Mouse (Mus musculus) heart, postnatal 36 days (tissue): Measurements from ENCODE around the gene Armc2. TPM values are rescaled to one million over a fixed set of nuclear protein-coding genes. Genes with fewer than 3 reads are reported as not detected.

ENCODE experiments used
- DNase-seq, 2 experiments: peaks; one replicate each; pipeline ENCODE4 v3.0.0; 2021 to 2022
- intact Hi-C: fragments of 180-260 bp; cut with DNase I; formaldehyde crosslinking; loops from one replicate; pipeline ENCODE4 v1.15.1; 2025
- total RNA-seq, 2 experiments: library from RNA; stranded (reverse); gene quantifications; 2 replicates each; pipeline ENCODE4 v1.2.3; 2021

The Armc2 gene
- total RNA-seq, 2 experiments from 2014 or later = 9.9 to 11.8 TPM

GRCm38 (mm10) chr10:41932943-41933342 lies 85.3 kb downstream of the Armc2 start:
- intact Hi-C loops = no loop called here
- DNase-seq = no peak

GRCm38 (mm10) chr10:41931962-41932361 lies 86.3 kb downstream of the Armc2 start:
- DNase-seq = peak in 1 of 2 experiments; percentile 13
- intact Hi-C loops = no loop called here

- intact Hi-C loops = no loop called here
- DNase-seq = no peak
Measured at GRCm38 (mm10) chr10:41930966-41931365, 87.3 kb downstream of the Armc2 start.

DNA sequence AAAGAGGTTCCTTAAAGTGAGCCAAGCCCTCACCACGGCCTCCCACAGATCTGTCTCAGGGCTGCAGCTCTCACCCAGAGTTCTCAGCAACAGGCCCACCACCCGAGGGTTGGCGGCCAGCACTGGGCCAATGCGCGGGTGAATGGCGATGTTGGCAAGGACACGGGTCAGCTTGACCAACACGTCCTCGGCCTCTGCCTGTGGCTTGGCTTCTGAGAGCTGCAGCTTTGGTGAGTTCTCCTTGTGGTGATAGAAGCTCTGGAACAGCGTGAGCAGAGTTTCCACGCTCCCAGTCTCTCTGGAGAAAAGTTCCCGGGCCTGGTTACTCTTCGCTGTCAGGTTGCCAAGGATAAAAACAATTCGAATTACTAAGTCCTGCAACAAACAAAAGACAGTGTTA lies 91.5 kb downstream of the Armc2 start:
- DNase-seq = no peak

GRCm38 (mm10) chr10:41912290-41912994 lies 105.8 kb downstream of the Armc2 start:
- no peak for DNase-seq
- intact Hi-C loops = no loop called here

More for the DNA sequence above, 91.5 kb downstream of the Armc2 start:
- intact Hi-C loops = no loop called here

- intact Hi-C loops = no loop called here
- DNase-seq = no peak
Measured at GRCm38 (mm10) chr10:41908899-41909298, 109.3 kb downstream of the Armc2 start.

DNA sequence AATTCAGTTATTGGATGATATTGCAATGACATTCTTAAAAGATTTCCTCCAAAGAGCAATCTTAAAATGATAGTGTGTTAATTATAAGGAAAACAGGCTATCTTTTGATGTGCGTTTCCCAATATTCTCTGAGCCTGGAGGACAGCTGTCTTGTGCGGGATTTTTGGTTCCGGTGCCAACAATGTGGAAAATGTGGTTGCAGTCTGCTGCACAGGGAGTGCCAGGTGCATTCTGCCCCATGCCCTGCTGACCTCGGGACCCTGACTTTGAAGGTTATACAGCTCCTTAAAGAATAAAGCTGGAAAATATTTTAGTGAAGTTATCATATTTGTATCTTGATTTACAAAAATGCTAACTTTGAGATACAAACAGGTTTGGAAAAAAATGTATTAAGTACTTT lies 110.3 kb downstream of the Armc2 start:
- intact Hi-C loops = no loop called here

GRCm38 (mm10) chr10:41907473-41907872 lies 110.8 kb downstream of the Armc2 start:
- DNase-seq = no peak
- intact Hi-C loops = no loop called here

More for the DNA sequence above, 110.3 kb downstream of the Armc2 start:
- DNase-seq = no peak

GRCm38 (mm10) chr10:41901864-41902263 lies 116.4 kb downstream of the Armc2 start:
- no peak for DNase-seq
- intact Hi-C loops = no loop called here

DNA sequence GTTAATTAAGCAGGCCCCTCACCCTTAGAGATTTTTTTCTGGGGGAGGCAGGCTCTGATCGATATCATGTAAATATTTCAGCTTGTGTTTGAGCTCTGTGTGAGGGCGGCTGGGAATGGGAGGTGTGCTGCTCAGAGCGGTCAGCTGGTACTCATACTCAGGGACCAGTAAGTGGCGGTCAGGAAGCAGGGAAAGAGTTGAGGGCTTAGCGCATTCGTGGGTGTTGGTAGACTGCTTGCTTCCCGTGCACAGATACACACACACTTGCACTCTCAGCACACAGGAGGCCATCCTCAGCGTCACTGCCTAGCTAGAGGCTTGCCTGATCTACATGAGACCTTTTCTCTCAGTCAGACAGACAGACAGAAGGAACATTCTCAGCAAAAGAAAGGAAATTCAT lies 116.8 kb downstream of the Armc2 start:
- intact Hi-C loops = no loop called here
- no peak for DNase-seq

DNA sequence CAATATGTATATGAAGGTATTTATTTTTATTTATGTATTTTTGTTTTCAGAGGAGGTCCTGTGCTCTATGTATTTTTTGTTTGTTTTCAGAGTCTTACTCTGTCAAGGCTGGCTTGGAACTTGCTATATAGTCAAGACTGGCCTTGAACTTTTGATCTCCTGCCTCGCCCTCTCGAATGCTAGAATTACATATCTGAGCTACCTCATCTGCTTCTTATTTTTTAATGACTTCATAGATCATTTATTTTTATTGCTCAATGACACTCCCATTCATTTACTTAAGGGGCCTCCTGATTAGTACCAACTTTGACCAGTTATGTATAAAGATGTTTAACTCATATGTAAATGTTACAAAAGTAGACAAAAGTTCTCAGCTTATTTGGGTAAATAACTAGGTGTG lies 121.4 kb downstream of the Armc2 start:
- DNase-seq = no peak
- intact Hi-C loops = loop anchor here (2.0 kb wide), 1 partner anchor 28 kb away; no protein-coding TSS in a partner anchor

DNA sequence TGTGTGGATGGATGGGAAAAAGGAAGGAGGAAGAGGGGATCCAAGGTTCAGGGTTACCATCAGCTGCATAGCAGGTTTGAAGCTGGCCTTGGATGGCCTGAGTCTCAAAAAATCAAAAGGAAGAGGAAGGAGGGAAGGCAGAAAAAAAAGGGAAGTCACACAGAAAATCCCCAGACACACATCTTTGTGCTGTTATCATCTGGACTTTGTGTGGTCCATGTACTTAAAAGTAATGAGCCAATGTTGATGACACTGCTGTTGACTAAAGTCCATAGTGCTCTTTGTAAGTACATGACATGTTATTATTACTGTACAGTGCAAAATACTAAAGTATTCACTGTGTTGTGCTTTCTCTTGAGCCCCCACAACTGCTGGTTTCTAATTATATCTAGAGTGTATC lies 121.8 kb downstream of the Armc2 start:
- no peak for DNase-seq
- intact Hi-C loops = loop anchor here (2.0 kb wide), 1 partner anchor 28 kb away; no protein-coding TSS in a partner anchor

GRCm38 (mm10) chr10:41893433-41894411 lies 124.5 kb downstream of the Armc2 start:
- intact Hi-C loops = loop anchor here (5.0 kb wide), 1 partner anchor 379 kb away; no protein-coding TSS in a partner anchor
- peak; percentile 56 to 74 for DNase-seq

GRCm38 (mm10) chr10:41891312-41891711 lies 126.9 kb downstream of the Armc2 start:
- intact Hi-C loops = loop anchor here (5.0 kb wide), 1 partner anchor 381 kb away; no protein-coding TSS in a partner anchor

GRCm38 (mm10) chr10:41890537-41890936 lies 127.7 kb downstream of the Armc2 start:
- DNase-seq = no peak
- intact Hi-C loops = loop anchor here (5.0 kb wide), 1 partner anchor 382 kb away; no protein-coding TSS in a partner anchor

More at GRCm38 (mm10) chr10:41891312-41891711, 126.9 kb downstream of the Armc2 start:
- no peak for DNase-seq

GRCm38 (mm10) chr10:41889566-41889965 lies 128.7 kb downstream of the Armc2 start:
- intact Hi-C loops = loop anchor here (2.0 kb wide), 1 partner anchor 59 kb away; no protein-coding TSS in a partner anchor
- peak in 1 of 2 experiments; percentile 41 for DNase-seq

DNA sequence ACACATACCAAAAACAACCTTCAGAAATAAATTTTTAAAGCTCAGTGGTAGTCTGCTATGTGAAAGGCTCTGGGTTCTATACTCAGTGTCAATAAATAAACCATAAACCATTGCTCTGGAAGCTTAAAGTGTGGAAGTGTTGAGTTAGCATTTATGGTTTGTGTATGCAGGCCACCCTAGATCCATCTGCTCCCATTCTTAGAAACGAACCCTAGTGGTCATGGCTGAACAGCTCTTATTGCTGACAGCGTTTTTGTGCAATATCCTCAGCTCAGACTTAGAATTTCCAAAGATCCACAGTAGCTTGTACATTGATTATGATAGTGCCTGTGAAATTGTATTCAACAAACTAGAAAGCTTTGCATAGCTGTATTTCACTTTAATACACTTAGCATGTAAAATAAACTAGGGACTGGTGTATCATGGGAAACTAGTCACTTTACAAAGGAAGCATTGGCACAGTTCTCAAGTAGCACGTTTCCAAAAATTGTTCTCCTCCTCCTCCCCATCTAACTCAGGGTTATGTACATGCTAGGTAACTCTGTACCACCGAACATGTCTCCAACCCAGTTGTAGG lies 129.8 kb downstream of the Armc2 start:
- intact Hi-C loops = loop anchor here (2.0 kb wide), 1 partner anchor 58 kb away; no protein-coding TSS in a partner anchor
- DNase-seq = no peak

DNA sequence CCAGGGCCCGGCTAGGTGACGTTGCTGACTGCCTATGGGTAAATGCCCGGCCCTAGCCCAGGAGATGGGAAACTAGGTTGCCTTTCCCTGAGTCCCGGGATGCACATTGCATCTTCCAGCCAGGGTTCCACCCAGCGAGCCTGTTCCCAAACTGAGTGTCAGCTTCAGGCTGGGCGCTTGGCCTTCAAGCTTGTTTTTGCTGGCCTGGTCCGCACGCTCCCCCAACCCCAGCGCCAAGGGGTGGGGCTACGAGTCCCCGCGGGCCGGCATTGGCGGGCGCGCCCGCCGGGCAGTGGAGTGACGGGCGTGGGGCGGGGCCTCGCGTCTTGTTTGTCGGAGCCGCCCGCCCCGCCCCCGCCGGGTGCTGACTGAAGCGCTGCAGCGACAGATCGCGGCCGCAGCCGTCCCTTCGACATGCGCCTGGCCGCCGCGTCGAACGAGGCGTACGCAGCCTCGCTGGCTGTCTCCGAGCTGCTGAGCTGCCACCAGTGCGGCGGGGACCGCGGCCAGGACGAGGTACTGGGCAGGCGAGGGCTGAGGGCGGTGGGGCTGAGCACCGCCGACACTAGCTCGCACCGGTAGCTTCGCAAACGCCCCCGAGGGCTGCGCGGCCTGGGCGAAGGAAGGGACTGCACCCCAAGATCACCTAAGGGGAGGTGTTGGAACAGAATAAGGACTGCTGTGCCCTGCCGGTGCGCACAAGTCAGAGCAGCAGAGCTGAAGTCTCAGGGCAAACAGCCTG lies 131.0 kb downstream of the Armc2 start:
- peak; percentile 94 to 96 for DNase-seq
- intact Hi-C loops = loop anchor here (1.0 kb wide), 1 partner anchor 47 kb away; no protein-coding TSS in a partner anchor

GRCm38 (mm10) chr10:41883741-41884575 lies 134.3 kb downstream of the Armc2 start:
- intact Hi-C loops = no loop called here
- DNase-seq = no peak
